Mouse (Mus musculus): ENCODE data around the gene Olfr2.
"Not testable (repeated sequence)": the region's sequence is repeated elsewhere in the genome, so short reads cannot be mapped to it uniquely, and the experiment has no call there.

Olfr2 gene

DNA sequence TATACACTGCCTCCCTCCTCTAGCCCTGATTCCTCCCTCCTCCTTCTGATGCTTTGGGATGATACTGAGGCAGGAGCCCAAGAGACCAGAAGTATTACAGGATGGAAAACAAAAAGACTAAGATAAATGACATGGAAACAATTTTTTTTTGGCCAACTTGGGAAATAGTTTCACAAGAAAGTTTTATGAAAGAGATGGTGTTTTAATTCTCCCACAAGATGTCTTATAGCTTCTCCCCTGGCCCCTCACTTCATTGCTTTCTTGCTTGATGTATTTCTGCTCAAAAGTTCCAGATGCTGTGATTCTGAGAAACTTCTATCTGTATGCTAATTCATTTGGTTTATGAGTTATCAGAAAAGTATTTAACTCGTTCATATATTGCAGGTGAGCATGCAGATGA, at the start of gene Olfr2:
Olfr2 (minus strand) TSS at position 101 of the 400 bp plus-strand sequence.
- ATAC-seq (ENCODE audit: insufficient number of reproducible peaks, low FRiP score, low TSS enrichment), result no peak

DNA sequence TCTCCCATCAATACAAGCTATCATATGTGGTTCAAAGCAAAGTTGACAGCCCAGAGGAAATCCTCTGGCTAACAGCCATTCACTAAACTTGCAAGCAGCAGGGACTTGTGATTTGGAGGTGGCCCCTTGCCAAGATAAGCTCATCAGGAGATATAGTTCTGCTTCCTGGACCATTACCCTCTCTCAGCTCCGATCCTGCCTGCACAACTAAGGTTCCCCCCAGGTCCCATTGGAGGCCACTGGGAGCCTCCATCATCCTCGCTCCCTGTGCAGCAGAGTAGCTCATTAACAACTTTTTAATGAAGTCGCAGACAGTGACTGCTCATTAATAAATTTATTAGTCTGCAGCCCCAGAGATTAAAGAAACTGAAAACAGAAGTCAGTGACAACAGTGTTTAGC, 41.7 kb upstream of the Olfr2 start:
- no peak for ATAC-seq (ENCODE audit: insufficient number of reproducible peaks, low FRiP score, low TSS enrichment)

- ATAC-seq (ENCODE audit: insufficient number of reproducible peaks, low FRiP score, low TSS enrichment), result no peak
Measured at GRCm38 (mm10) chr7:107045833-107046232, 40.0 kb upstream of the Olfr2 start.

DNA sequence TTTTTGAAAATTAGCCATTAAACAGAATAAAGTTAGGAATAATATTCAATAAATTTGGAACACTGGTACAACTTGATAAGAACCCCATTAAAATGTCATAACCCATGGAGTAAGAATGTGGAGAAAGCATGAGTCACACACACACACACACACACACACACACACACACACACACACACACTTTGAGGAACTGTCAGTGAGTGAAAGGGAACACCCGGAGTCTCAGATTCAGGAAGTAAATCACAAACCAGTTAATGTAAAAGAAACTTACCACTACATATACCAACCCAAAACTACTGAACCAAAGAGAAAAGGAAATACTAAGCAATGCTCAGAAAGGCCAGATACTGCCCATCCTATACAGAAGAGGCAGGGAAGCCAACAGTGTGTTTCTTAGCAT, 38.5 kb upstream of the Olfr2 start:
- ATAC-seq (ENCODE audit: insufficient number of reproducible peaks, low FRiP score, low TSS enrichment), result no peak

DNA sequence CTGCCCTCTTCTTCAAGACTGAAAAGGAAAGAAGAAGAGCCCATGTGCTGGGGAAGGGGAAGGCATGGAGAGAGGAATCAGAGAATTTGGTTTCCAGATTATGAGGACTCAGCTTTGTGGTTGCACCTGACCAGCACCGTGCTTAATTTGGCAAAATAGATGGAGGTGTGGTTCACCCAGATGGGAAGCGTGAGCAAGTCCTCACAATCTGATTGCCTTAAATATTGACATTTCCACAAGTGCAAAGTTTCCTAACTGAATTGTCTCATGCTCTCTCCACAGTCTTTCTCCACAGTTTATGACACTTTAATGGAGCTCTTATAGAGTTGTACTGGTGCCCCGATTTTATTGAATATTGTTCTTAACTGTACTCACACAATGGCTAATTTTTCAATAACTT, 37.3 kb upstream of the Olfr2 start:
- no peak for ATAC-seq (ENCODE audit: insufficient number of reproducible peaks, low FRiP score, low TSS enrichment)

DNA sequence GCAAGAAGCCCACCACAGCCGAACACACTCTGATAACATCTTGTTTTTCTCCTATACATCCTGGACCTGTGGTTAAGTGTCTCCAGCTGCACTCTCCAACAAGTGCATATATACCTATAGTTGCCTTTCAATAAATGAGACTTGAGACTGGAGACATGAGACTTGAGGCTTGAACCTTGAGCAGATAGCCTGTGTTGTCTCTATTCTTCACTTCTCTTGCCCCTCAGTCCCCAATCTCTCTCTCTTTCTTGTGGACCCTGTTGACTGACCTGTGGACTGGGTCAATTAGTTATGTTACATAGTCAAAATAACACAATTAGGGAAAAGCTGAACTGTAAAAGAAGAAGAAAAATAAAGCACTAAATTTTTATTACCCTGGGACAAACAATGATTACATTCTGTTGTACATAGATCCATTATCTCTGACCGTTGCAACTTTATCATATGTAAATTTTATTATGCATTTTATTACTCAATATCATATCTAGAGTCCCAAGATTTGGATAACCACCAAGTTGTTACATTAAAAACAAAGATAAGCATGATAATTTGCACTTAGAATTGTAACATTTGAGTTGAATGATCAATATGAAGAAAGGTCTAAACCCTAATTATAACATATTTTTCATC, 34.2 kb upstream of the Olfr2 start:
- ATAC-seq (ENCODE audit: insufficient number of reproducible peaks, low FRiP score, low TSS enrichment), result no peak

DNA sequence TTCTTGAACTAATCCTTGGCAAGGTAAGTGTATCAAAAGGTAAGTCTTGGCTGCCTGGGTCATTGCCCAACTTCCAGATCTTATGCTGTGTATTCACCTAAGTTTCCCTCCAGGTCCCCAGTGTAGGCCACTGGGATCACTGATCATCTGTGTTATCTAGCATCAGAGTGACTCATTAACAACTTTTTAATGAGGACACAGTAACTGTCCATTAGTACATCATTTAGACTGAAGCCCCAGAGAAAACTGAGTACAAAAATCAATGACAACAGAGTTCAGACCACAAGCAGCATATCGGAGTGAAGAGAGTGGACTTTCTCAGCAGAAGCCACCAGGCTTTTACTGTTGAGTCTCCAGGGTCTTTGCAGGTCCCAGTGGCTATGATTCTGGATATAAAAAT, 25.0 kb upstream of the Olfr2 start, which contains the start of gene Olfr713:
Olfr713 (plus strand) TSS at position 301 of the 400 bp plus-strand sequence.
- ATAC-seq (ENCODE audit: insufficient number of reproducible peaks, low FRiP score, low TSS enrichment), result no peak

GRCm38 (mm10) chr7:107004169-107004568, 1.7 kb downstream of the Olfr2 start:
- ATAC-seq (ENCODE audit: insufficient number of reproducible peaks, low FRiP score, low TSS enrichment), result no peak

GRCm38 (mm10) chr7:107000798-107001197, 5.1 kb downstream of the Olfr2 start:
- no peak for ATAC-seq (ENCODE audit: insufficient number of reproducible peaks, low FRiP score, low TSS enrichment)

DNA sequence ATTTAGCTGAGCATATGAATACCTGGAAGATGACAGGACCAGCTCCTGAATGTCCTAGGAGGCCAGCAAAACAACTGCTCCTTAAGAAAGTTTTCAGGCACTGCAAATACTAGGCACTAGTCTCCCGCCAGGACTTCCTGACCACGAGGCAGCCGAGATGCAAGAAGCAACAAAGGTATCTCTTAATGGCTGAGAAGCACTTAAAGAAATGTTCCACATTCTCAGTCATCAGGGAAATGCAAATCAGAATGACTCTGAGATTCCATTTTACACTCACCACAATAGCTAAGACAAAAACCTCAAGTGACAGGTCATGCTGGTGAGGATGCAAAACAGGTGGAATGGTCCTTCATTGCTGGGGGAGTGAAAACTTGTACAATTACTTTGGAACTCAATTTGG, 20.6 kb downstream of the Olfr2 start:
- ATAC-seq (ENCODE audit: insufficient number of reproducible peaks, low FRiP score, low TSS enrichment), result no peak

DNA sequence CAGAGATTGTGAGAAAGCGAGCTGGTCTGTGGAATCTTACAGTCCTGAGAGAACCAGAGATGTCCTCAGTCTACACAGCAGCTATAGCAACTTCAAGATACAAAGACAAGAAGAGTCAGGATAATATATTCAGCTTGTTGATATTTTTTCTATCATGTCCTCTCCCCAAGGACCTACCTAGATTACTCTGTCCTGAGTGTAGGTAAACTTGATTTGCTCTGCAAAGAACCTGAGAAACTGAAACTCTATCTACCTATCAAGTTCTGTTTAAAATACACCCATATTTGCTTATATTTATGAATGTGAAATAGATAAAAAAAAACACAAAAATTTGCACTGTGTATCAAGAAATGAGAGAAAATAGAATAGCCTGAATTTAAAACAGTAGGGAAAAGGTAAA, 30.5 kb downstream of the Olfr2 start, which contains the start of gene Olfr711:
Olfr711 (minus strand) TSS at position 101 of the 400 bp plus-strand sequence.
- ATAC-seq (ENCODE audit: insufficient number of reproducible peaks, low FRiP score, low TSS enrichment), result no peak

GRCm38 (mm10) chr7:106967503-106967902, 38.4 kb downstream of the Olfr2 start:
- not testable (repeated sequence) for ATAC-seq (ENCODE audit: insufficient number of reproducible peaks, low FRiP score, low TSS enrichment)

DNA sequence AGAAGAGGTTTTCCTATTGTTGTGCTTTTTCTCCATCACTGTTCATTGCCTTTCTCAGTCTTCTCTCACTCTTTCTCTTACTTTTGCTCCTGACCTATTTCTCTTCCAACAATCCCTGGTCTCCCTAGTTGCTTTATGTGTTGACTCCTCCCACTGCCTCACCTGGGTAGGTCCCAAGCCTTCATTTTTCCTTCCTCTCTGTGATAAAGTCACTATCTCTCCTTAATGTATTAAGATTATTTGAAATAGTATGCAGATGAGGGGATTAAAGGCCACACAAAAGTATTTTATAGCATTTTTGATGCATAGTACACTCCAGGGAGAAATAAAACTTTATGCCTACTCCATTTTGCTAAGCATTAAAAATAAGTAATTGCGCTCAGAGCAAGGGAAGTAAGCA, 42.0 kb downstream of the Olfr2 start, which contains the start of gene Olfr6:
Olfr6 (minus strand) TSS at position 101 of the 400 bp plus-strand sequence.
- ATAC-seq (ENCODE audit: insufficient number of reproducible peaks, low FRiP score, low TSS enrichment), result no peak

GRCm38 (mm10) chr7:106948212-106948611, 57.7 kb downstream of the Olfr2 start, which contains the start of gene Olfr710:
Gene Olfr710, minus strand, starts transcription at chr7:106948312.
- no peak for ATAC-seq (ENCODE audit: insufficient number of reproducible peaks, low FRiP score, low TSS enrichment)

Measured in cerebellum, adult (tissue).